Mouse (Mus musculus) heart, adult 2 months (tissue): ENCODE results near the gene Ptpro.
A peak's percentile ranks its signal among the peaks of the same experiment; 100 is the strongest.

Experiments used
- CTCF ChIP-seq: fragments of 200-600 bp; IDR thresholded peaks from 2 replicates; pipeline ENCODE4 v1.8.1; 2022; ENCODE audit warnings: antibody characterized with exemption, mild to moderate bottlenecking, moderate library complexity
- EP300 ChIP-seq: fragments of 200-500 bp; IDR thresholded peaks from 2 replicates; pipeline ENCODE4 v1.6.1; 2011; ENCODE audit warnings: low read depth, low read length, control low read depth; ENCODE audit not compliant: insufficient read depth
- POLR2A ChIP-seq: fragments of 200-500 bp; IDR thresholded peaks from 2 replicates; pipeline ENCODE4 v1.6.1; 2011; ENCODE audit warnings: mild to moderate bottlenecking, low read depth, low read length, control low read depth; ENCODE audit not compliant: insufficient read depth

GRCm38 (mm10) chr6:137396106-137396793, 144.1 kb downstream of the Ptpro start:
- TF ChIP-seq CTCF: peak; percentile 44
- TF ChIP-seq POLR2A: no peak
- TF ChIP-seq EP300: no peak
